In the genomic region with DNA sequence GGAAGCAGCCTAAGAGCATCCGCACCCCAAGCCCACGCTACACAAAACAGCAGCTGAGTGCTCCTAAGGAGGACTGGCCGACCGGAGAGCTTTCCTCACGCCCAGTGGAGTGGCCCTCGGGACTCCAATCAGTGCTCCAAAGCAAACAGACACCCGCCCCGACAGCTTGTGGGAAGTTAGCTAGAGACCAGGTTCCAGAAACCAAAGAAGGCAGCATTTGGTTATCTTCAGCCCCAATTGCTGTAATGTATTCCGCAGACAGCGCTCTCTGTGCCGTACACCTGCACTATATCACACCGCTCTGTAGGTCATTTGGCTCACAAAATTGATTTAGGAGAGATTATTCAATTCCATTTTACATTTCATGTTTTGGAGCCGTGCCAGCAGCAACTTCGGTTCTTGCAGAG, we compare ENCODE assay signal across 9 mouse cellular contexts. TPM values are rescaled to one million over a fixed set of nuclear protein-coding genes. Genes with fewer than 3 reads are reported as not detected.
DNase-seq lines count a peak whose midpoint lies in the region; ATAC-seq and TF ChIP-seq lines count a peak whose summit lies in the region.
"Had no signal": no experiment of that assay in that cellular context is flagged by ENCODE, and none has a peak within 500 bp of the region (broad histone marks: within the 10 kb centered on the region; RNA-seq: fewer than 3 reads in every experiment).

No protein-coding gene starts in this region.

- TF ChIP-seq POLR2A in heart, adult 2 months (IDR thresholded peaks at IDR 0.05; ENCODE audit: insufficient read depth, low read depth, low read length), result no peak

- 87% methylated on average over 14 of the region's 14 CpGs for WGBS in forebrain, embryonic 15.5 days
- WGBS in forebrain, postnatal 0 days, result 84% methylated on average over 14 of the region's 14 CpGs
- WGBS in heart, adult 2 months, result 37% methylated on average over 14 of the region's 14 CpGs
- 19% methylated on average over 14 of the region's 14 CpGs for WGBS in kidney, postnatal 0 days
- 83% methylated on average over 14 of the region's 14 CpGs for WGBS in midbrain, postnatal 0 days

- H3K9me3 ChIP-seq in forebrain, embryonic 15.5 days, result no peaks in the 10 kb centered on the region
- H3K9me3 ChIP-seq in forebrain, postnatal 0 days (ENCODE audit: low read length), result no peaks in the 10 kb centered on the region
- no peaks in the 10 kb centered on the region for H3K9me3 ChIP-seq in kidney, postnatal 0 days (replicated peaks; ENCODE audit: low read length)
- H3K9me3 ChIP-seq in midbrain, postnatal 0 days (ENCODE audit: low read length), result no peaks in the 10 kb centered on the region

- ATAC-seq in forebrain, embryonic 15.5 days (replicated peaks), result no peak
- ATAC-seq in forebrain, postnatal 0 days, result no peak
- ATAC-seq in kidney, postnatal 0 days (replicated peaks; ENCODE audit: low FRiP score, low read depth), result no peak
- no peak for ATAC-seq in midbrain, postnatal 0 days (ENCODE audit: low FRiP score)

- no peaks in the 10 kb centered on the region for H3K27me3 ChIP-seq in forebrain, embryonic 15.5 days
- no peaks in the 10 kb centered on the region for H3K27me3 ChIP-seq in forebrain, postnatal 0 days (ENCODE audit: insufficient read depth, low read length)
- no peaks in the 10 kb centered on the region for H3K27me3 ChIP-seq in heart, adult 2 months (ENCODE audit: control insufficient read depth, insufficient read depth, low read length)
- H3K27me3 ChIP-seq in kidney, postnatal 0 days (ENCODE audit: insufficient read depth, low read length), result no peaks in the 10 kb centered on the region
- H3K27me3 ChIP-seq in midbrain, postnatal 0 days (ENCODE audit: insufficient read depth, low read length), result no peaks in the 10 kb centered on the region

- intact Hi-C loops in heart, adult 2 months (cut with DNase I), result loop anchor here (2.0 kb wide), 1 partner anchor 57 kb away; no protein-coding TSS in a partner anchor

- H3K9ac ChIP-seq in forebrain, embryonic 15.5 days (replicated peaks), result no peak overlapping the region
- no peak overlapping the region for H3K9ac ChIP-seq in forebrain, postnatal 0 days
- H3K9ac ChIP-seq in heart, adult 2 months (ENCODE audit: low read depth, low read length), result no peak overlapping the region
- H3K9ac ChIP-seq in kidney, postnatal 0 days (ENCODE audit: low read depth, low read length), result no peak overlapping the region
- no peak overlapping the region for H3K9ac ChIP-seq in midbrain, postnatal 0 days (replicated peaks; ENCODE audit: low read length, poor library complexity, severe bottlenecking)

- no peak overlapping the region for H3K4me3 ChIP-seq in forebrain, embryonic 15.5 days
- no peak overlapping the region for H3K4me3 ChIP-seq in forebrain, postnatal 0 days (ENCODE audit: low read depth, low read length)
- H3K4me3 ChIP-seq in heart, adult 2 months, result peak overlapping the region; percentile 3; the same call in 1 of the 2 replicates
- no peak overlapping the region for H3K4me3 ChIP-seq in kidney, postnatal 0 days (replicated peaks; ENCODE audit: low read depth, low read length)
- H3K4me3 ChIP-seq in midbrain, postnatal 0 days (ENCODE audit: low read depth, low read length), result no peak overlapping the region

- H3K36me3 ChIP-seq in forebrain, embryonic 15.5 days, result no peaks in the 10 kb centered on the region
- H3K36me3 ChIP-seq in forebrain, postnatal 0 days (ENCODE audit: insufficient read depth), result no peaks in the 10 kb centered on the region
- no peaks in the 10 kb centered on the region for H3K36me3 ChIP-seq in heart, adult 2 months (ENCODE audit: control insufficient read depth, insufficient read depth, low read length)
- no peaks in the 10 kb centered on the region for H3K36me3 ChIP-seq in kidney, postnatal 0 days (ENCODE audit: insufficient read depth, low read length)
- H3K36me3 ChIP-seq in midbrain, postnatal 0 days (ENCODE audit: insufficient read depth, low read length), result no peaks in the 10 kb centered on the region

- no peak for TF ChIP-seq CTCF in forebrain, postnatal 0 days (IDR thresholded peaks at IDR 0.05; ENCODE audit: low read depth)
- no peak for TF ChIP-seq CTCF in heart, adult 2 months (IDR thresholded peaks at IDR 0.05)
- TF ChIP-seq CTCF in kidney, postnatal 0 days (IDR thresholded peaks at IDR 0.05; ENCODE audit: low read depth), result no peak
- TF ChIP-seq CTCF in midbrain, postnatal 0 days (IDR thresholded peaks at IDR 0.05), result no peak

- TF ChIP-seq EP300 in heart, adult 2 months (IDR thresholded peaks at IDR 0.05; ENCODE audit: insufficient read depth, low read depth, low read length), result no peak

- H3K27ac ChIP-seq in forebrain, embryonic 15.5 days (replicated peaks), result 0 out of 2 replicates have a peak overlapping the region, but pooled peaks have one; percentile 5
- no peak overlapping the region for H3K27ac ChIP-seq in forebrain, postnatal 0 days (ENCODE audit: low read depth, low read length)
- peak overlapping the region; percentile 55 for H3K27ac ChIP-seq in heart, adult 2 months
- H3K27ac ChIP-seq in kidney, postnatal 0 days, result peak overlapping the region; percentile 70
- H3K27ac ChIP-seq in midbrain, postnatal 0 days (ENCODE audit: low read depth, low read length), result no peak overlapping the region

- DNase-seq in forebrain, postnatal 0 days, result no peak
- peak; percentile 58 to 67 for DNase-seq in heart, adult 2 months
- peak; percentile 68 for DNase-seq in kidney, postnatal 0 days (ENCODE audit: low spot score)
- DNase-seq in lung, postnatal 4 days, result peak; percentile 50 to 82
- no peak for DNase-seq in T-cell, adult 2 months (ENCODE audit: low spot score)
- no peak for DNase-seq in midbrain, postnatal 0 days (ENCODE audit: low spot score)
- no peak for DNase-seq in right cerebral cortex, postnatal 14 days
- DNase-seq: cerebellum, adult 11-12 months had no signal

- no peaks in the 10 kb centered on the region for H3K79me2 ChIP-seq in heart, adult 2 months (replicated peaks; ENCODE audit: control insufficient read depth, insufficient read depth, low read length)

- H3K4me2 ChIP-seq in forebrain, embryonic 15.5 days (replicated peaks), result no peak overlapping the region
- H3K4me2 ChIP-seq in forebrain, postnatal 0 days (ENCODE audit: low read depth), result no peak overlapping the region
- H3K4me2 ChIP-seq in kidney, postnatal 0 days (ENCODE audit: low read length), result peak overlapping the region; percentile 35
- no peak overlapping the region for H3K4me2 ChIP-seq in midbrain, postnatal 0 days (ENCODE audit: low read depth, low read length, poor library complexity, severe bottlenecking)

- peaks cover 16% of the 10 kb centered on the region for H3K4me1 ChIP-seq in forebrain, embryonic 15.5 days
- no peaks in the 10 kb centered on the region for H3K4me1 ChIP-seq in forebrain, postnatal 0 days (ENCODE audit: insufficient read depth)
- peaks cover 19% of the 10 kb centered on the region for H3K4me1 ChIP-seq in heart, adult 2 months (ENCODE audit: control insufficient read depth, insufficient read depth, low read length)
- peaks cover 16% of the 10 kb centered on the region; the same call in 1 of the 2 replicates for H3K4me1 ChIP-seq in kidney, postnatal 0 days (replicated peaks; ENCODE audit: insufficient read depth, low read length)
- H3K4me1 ChIP-seq in midbrain, postnatal 0 days (ENCODE audit: insufficient read depth, low read length), result 0 out of 2 replicates have a peak, but pooled peaks cover 4% of the 10 kb centered on the region

RNA-seq across cellular contexts. Expression of a gene that starts 55.7 kb away (rescaled TPM):
- polyA plus RNA-seq in forebrain, embryonic 15.5 days (2015; fragmentation: Nextera tagmentation; extraction: Ambion mirVana), result 56.3 and 59.4 TPM in 2 replicates
- total RNA-seq in forebrain, postnatal 0 days (2014; rRNA removed), result 32.9 and 40.4 TPM in 2 replicates
- 74.7 and 78.6 TPM in 2 replicates for polyA plus RNA-seq in forebrain, postnatal 0 days (2015; fragmentation: Nextera tagmentation; extraction: Ambion mirVana)
- total RNA-seq in heart, adult 2 months (2021), result 1 to 10 TPM; 3.8 TPM
- polyA plus RNA-seq in heart, adult 2 months (2012; rRNA removed), result 4.0 and 4.9 TPM in 2 replicates
- polyA plus RNA-seq in kidney, postnatal 0 days (2015; fragmentation: Nextera tagmentation; extraction: Ambion mirVana), result 32.3 and 37.8 TPM in 2 replicates
- 50.0 and 52.4 TPM in 2 replicates for total RNA-seq in midbrain, postnatal 0 days (2014; rRNA removed)
- 74.4 and 76.3 TPM in 2 replicates for polyA plus RNA-seq in midbrain, postnatal 0 days (2015; fragmentation: Nextera tagmentation; extraction: Ambion mirVana)

Comparison
In these comparisons a context has a peak if more than half of its experiments do, and no peak if none do; other contexts are left out.
1. H3K27ac ChIP-seq: peak in forebrain, embryonic 15.5 days (single experiment), heart, adult 2 months (single experiment) and kidney, postnatal 0 days (single experiment); none in forebrain, postnatal 0 days (single experiment) and midbrain, postnatal 0 days (single experiment).
2. DNase-seq: peak in heart, adult 2 months (2 of 2), kidney, postnatal 0 days (single experiment) and lung, postnatal 4 days (2 of 2); none in forebrain, postnatal 0 days (single experiment), T-cell, adult 2 months (single experiment), midbrain, postnatal 0 days (single experiment) and right cerebral cortex, postnatal 14 days (single experiment).